Mouse (Mus musculus) myocyte (in vitro differentiated cells): Measurements from ENCODE around the gene Eif2b1.

ENCODE experiments used
- CEBPB ChIP-seq: IDR thresholded peaks from 2 replicates; pipeline ENCODE4 v1.6.1; 2011; ENCODE audit warnings: mild to moderate bottlenecking, moderate library complexity; ENCODE audit not compliant: poor library complexity, insufficient read depth, severe bottlenecking
- E2F4 ChIP-seq: IDR thresholded peaks from one replicate; pipeline ENCODE4 v1.6.1; 2011; ENCODE audit warnings: mild to moderate bottlenecking, control low read depth, moderate library complexity; ENCODE audit not compliant: insufficient read depth
- MYOD1 ChIP-seq, 3 experiments: IDR thresholded peaks; one replicate each; pipeline ENCODE4 v1.6.1; 2011; ENCODE audit warnings: control low read depth in 2 of 3, low read depth in 2 of 3, mild to moderate bottlenecking in 2 of 3, moderate library complexity in 1 of 3; ENCODE audit not compliant: insufficient read length in 2 of 3, control insufficient read depth in 1 of 3
- POLR2A ChIP-seq: IDR thresholded peaks from one replicate; pipeline ENCODE4 v1.6.1; 2011; ENCODE audit warnings: low read depth, mild to moderate bottlenecking, control low read depth, moderate library complexity; ENCODE audit not compliant: insufficient read length
- POLR2AphosphoS2 ChIP-seq: IDR thresholded peaks from one replicate; pipeline ENCODE4 v1.6.1; 2011; ENCODE audit warnings: low read depth, control low read depth; ENCODE audit not compliant: insufficient read length
- REST ChIP-seq: IDR thresholded peaks from one replicate; pipeline ENCODE4 v1.6.1; 2011; ENCODE audit warnings: mild to moderate bottlenecking, control low read depth, moderate library complexity; ENCODE audit not compliant: insufficient read depth, insufficient read length
- TCF12 ChIP-seq: IDR thresholded peaks from one replicate; pipeline ENCODE4 v1.6.1; 2011; ENCODE audit warnings: mild to moderate bottlenecking, control low read depth; ENCODE audit not compliant: poor library complexity, insufficient read depth, severe bottlenecking
- TCF3 ChIP-seq: IDR thresholded peaks from one replicate; pipeline ENCODE4 v1.6.1; 2011; ENCODE audit warnings: low read depth, control low read depth; ENCODE audit not compliant: insufficient read length
- USF1 ChIP-seq: IDR thresholded peaks from one replicate; pipeline ENCODE4 v1.6.1; 2011; ENCODE audit warnings: low read depth, mild to moderate bottlenecking, control low read depth, moderate library complexity

DNA sequence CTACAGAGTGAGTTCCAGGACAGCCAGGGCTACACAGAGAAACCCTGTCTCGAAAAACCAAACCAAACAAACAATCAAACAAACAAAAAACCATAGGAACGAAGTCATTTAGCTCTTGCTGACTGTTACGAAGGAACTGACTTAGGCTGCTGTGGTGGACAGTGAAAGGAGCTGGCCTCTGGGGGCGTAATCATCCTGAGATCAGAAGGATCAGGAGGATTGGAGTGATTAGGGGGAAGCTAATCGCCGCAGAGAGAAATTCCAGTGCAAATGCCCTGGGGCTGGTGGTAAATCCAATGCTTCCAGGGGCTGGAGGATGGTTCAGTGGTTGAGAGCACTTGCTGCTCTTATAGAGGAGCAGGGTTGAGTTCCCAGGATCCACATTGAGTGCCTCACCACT, 25.3 kb downstream of the Eif2b1 start:
- TF ChIP-seq E2F4: no peak
- TF ChIP-seq TCF12: no peak
- no peak for TF ChIP-seq POLR2A
- no peak for TF ChIP-seq CEBPB
- no peak for TF ChIP-seq MYOD1 (IDR thresholded peaks at IDR 0.05; ENCODE audit: control insufficient read depth in 1 of 3, insufficient read length in 2 of 3, low read depth in 2 of 3)
- no peak for TF ChIP-seq USF1
- TF ChIP-seq POLR2AphosphoS2: no peak
- TF ChIP-seq TCF3: no peak
- no peak for TF ChIP-seq REST
